Mouse (Mus musculus): ENCODE data around the gene Egfem1. TPM values are rescaled to one million over a fixed set of nuclear protein-coding genes. Genes with fewer than 3 reads are reported as not detected.

The Egfem1 gene
- polyA plus RNA-seq, 1 experiment from 2014 or later = 7.7 TPM

DNA sequence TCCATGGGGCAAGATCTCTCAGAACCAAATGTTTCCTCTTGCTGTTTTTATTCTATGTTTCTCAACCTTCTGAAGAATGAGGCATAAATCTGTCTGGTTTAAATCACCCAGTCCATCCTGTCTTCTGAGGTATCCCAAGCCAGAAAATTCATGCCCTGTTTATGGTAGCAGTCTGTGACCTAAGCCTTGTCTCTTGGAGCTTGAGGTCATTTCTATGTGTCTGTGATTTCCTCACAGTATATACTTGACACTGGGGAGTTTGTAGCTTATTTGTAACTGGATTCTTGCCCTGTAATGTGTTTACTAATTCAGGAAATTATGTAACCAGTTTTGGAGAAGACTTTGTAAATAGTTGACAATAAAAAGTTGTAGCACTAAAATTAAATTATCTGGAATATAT is 95.2 kb downstream of the Egfem1 start:
- ATAC-seq (ENCODE audit: low FRiP score, low TSS enrichment) (no peak), DNase-seq (no peak)
- Histone ChIP-seq H3K9me3 (ENCODE audit: control insufficient read depth, low read length) (no peaks in the 10 kb centered on the region), H3K4me2 (ENCODE audit: low read length) (no peak overlapping the region), H3K4me3 (replicated peaks; ENCODE audit: low read depth, low read length) (no peak overlapping the region), H3K9ac (replicated peaks; ENCODE audit: low read length) (no peak overlapping the region), H3K27ac (replicated peaks; ENCODE audit: low read depth, low read length) (no peak overlapping the region), H3K4me1 (ENCODE audit: control insufficient read depth, insufficient read depth, low read length) (peaks cover 8% of the 10 kb centered on the region; the same call in 1 of the 2 replicates), H3K27me3 (ENCODE audit: control insufficient read depth, insufficient read depth, low read length) (no peaks in the 10 kb centered on the region), H3K36me3 (ENCODE audit: control insufficient read depth, insufficient read depth, low read length) (no peaks in the 10 kb centered on the region)

DNA sequence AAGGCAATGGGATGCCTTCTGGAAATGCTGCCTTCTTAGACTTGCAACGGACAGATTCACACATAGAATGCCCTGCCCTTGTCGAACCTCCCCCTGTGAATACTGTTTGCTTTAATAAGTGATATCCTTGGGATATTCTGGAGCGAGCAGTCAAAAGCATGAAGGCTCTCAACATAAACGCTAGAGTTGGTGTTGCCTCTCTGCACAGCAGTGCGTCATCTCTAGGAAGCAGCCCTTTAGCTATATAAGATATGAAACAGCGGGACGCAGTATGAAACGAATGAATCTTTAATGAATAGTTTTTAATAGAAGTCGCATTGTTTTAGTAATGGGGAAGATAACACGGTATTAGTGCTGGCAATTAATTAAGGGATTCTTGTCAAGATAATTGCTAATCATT is 101.2 kb downstream of the Egfem1 start:
- Histone ChIP-seq H3K9ac (replicated peaks; ENCODE audit: low read length) (no peak overlapping the region), H3K4me2 (ENCODE audit: low read length) (no peak overlapping the region), H3K4me1 (ENCODE audit: control insufficient read depth, insufficient read depth, low read length) (peaks cover 29% of the 10 kb centered on the region), H3K4me3 (replicated peaks; ENCODE audit: low read depth, low read length) (no peak overlapping the region), H3K27me3 (ENCODE audit: control insufficient read depth, insufficient read depth, low read length) (no peaks in the 10 kb centered on the region), H3K36me3 (ENCODE audit: control insufficient read depth, insufficient read depth, low read length) (no peaks in the 10 kb centered on the region), H3K27ac (replicated peaks; ENCODE audit: low read depth, low read length) (peak overlapping the region; percentile 55), H3K9me3 (ENCODE audit: control insufficient read depth, low read length) (no peaks in the 10 kb centered on the region)
- ATAC-seq (ENCODE audit: low FRiP score, low TSS enrichment) = 0 out of 2 replicates have a peak, but pooled peaks have one; percentile 32
- DNase-seq = peak; percentile 67
- 45% methylated on average over 10 of the region's 10 CpGs for WGBS

DNA sequence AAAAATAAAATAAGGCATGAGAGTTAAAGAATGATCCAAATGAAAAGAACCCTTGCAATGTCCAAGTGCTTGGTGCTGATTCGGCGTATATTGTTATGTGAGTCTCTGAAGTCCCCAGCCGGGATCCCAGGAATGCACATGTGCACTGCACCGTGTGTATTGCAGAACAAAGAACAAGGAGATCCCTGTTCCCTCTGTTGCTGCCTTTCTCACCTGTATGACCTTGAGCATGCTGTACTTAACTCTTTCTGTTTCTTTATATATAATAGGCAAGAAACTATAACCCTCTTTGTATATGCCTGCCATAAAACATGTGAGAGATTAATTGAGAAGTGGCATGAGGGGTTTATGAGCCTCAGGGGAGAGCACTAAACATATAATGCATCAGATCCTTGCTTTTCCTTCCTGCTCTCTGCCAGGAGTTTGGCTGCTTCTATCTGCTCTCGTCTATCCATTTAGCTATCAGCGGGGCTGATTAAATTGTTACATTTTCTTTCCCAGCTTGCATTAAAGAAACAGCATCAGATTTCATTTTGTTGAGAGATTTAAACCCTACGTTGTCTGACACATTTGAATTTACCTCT is 101.9 kb downstream of the Egfem1 start:
- Histone ChIP-seq H3K9me3 (ENCODE audit: control insufficient read depth, low read length) (no peaks in the 10 kb centered on the region), H3K4me3 (replicated peaks; ENCODE audit: low read depth, low read length) (no peak overlapping the region), H3K36me3 (ENCODE audit: control insufficient read depth, insufficient read depth, low read length) (no peaks in the 10 kb centered on the region), H3K27me3 (ENCODE audit: control insufficient read depth, insufficient read depth, low read length) (no peaks in the 10 kb centered on the region), H3K4me1 (ENCODE audit: control insufficient read depth, insufficient read depth, low read length) (peaks cover 29% of the 10 kb centered on the region), H3K4me2 (ENCODE audit: low read length) (peak overlapping the region; percentile 32), H3K9ac (replicated peaks; ENCODE audit: low read length) (no peak overlapping the region), H3K27ac (replicated peaks; ENCODE audit: low read depth, low read length) (peak overlapping the region; percentile 46)
- 21% methylated on average over 7 of the region's 7 CpGs for whole genome bisulfite sequencing
- ATAC-seq (ENCODE audit: low FRiP score, low TSS enrichment) = 0 out of 2 replicates have a peak, but pooled peaks have one; percentile 31
- peak; percentile 57 for DNase-seq

DNA sequence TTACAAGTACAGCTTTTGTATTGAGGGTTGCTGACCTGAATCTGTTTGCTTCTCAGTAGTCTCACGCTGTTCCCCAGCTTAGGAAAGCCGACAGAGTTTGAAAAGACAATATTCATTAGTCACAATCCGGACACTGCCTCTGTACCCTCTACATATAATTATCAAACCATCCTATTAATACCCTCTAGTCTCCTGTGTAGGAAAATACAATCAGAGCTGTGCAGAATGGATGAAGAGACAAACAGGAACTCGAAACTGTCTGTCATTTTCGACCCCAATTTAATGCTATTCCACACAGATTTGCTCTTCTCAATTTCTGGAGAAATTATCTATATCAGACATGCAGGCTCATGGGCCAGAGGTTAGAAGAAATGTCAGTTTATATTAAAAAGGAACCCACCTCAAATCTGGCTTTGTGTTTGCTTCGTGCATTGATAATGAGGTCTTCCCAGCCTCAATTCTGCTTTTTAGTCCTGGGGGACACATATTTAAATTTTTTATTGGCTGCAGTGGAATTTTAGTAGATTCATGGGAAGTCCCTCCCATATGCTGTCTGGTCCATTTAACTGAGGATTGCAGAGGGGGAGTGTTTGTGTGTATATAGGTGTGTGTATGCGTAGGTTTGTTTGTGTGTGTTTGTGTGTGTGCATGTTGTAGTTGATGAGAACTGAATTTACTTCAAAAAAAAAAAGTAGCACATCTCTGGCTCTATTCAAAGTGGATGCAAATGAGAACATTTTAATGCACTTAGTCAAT is 102.8 kb downstream of the Egfem1 start:
- H3K36me3 ChIP-seq (ENCODE audit: control insufficient read depth, insufficient read depth, low read length) = no peaks in the 10 kb centered on the region
- peaks cover 29% of the 10 kb centered on the region for H3K4me1 ChIP-seq (ENCODE audit: control insufficient read depth, insufficient read depth, low read length)
- no peak overlapping the region for H3K4me3 ChIP-seq (replicated peaks; ENCODE audit: low read depth, low read length)
- H3K4me2 ChIP-seq (ENCODE audit: low read length) = peak overlapping the region; percentile 32
- ATAC-seq (ENCODE audit: low FRiP score, low TSS enrichment) = peak; percentile 57; the same call in 1 of the 2 replicates
- no peak overlapping the region for H3K9ac ChIP-seq (replicated peaks; ENCODE audit: low read length)
- DNase-seq = peak; percentile 57
- peak overlapping the region; percentile 55 for H3K27ac ChIP-seq (replicated peaks; ENCODE audit: low read depth, low read length)
- H3K27me3 ChIP-seq (ENCODE audit: control insufficient read depth, insufficient read depth, low read length) = no peaks in the 10 kb centered on the region
- no peaks in the 10 kb centered on the region for H3K9me3 ChIP-seq (ENCODE audit: control insufficient read depth, low read length)
- 27% methylated on average over 7 of the region's 7 CpGs for WGBS

DNA sequence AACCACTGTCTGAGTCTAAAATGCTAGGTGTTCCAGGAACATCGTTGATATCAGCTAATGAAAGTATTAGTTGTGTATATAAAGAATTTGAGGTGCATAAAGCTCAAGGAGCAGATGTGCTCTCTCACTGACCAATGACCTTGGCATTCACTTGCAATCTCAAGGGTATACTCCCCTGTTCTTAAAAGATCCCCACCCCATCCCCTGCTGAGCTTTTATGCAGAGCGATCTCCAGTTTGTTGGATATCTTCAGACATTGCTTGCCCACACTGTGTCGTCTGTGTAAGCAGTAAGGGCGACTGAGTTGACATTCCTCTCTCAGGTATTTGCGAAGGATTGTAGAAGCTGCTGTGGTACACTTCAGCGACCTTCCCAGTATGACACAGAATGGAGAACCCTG is 108.4 kb downstream of the Egfem1 start:
- no peaks in the 10 kb centered on the region; the same call in 1 of the 2 replicates for H3K4me1 ChIP-seq (ENCODE audit: control insufficient read depth, insufficient read depth, low read length)
- 72% methylated on average over 6 of the region's 6 CpGs for WGBS
- no peak overlapping the region for H3K4me2 ChIP-seq (ENCODE audit: low read length)
- ATAC-seq (ENCODE audit: low FRiP score, low TSS enrichment) (no peak), DNase-seq (no peak)
- H3K4me3 ChIP-seq (replicated peaks; ENCODE audit: low read depth, low read length) = no peak overlapping the region
- H3K27ac ChIP-seq (replicated peaks; ENCODE audit: low read depth, low read length) = no peak overlapping the region
- H3K36me3 ChIP-seq (ENCODE audit: control insufficient read depth, insufficient read depth, low read length) = no peaks in the 10 kb centered on the region
- no peaks in the 10 kb centered on the region for H3K27me3 ChIP-seq (ENCODE audit: control insufficient read depth, insufficient read depth, low read length)
- H3K9ac ChIP-seq (replicated peaks; ENCODE audit: low read length) = no peak overlapping the region
- H3K9me3 ChIP-seq (ENCODE audit: control insufficient read depth, low read length) = no peaks in the 10 kb centered on the region

DNA sequence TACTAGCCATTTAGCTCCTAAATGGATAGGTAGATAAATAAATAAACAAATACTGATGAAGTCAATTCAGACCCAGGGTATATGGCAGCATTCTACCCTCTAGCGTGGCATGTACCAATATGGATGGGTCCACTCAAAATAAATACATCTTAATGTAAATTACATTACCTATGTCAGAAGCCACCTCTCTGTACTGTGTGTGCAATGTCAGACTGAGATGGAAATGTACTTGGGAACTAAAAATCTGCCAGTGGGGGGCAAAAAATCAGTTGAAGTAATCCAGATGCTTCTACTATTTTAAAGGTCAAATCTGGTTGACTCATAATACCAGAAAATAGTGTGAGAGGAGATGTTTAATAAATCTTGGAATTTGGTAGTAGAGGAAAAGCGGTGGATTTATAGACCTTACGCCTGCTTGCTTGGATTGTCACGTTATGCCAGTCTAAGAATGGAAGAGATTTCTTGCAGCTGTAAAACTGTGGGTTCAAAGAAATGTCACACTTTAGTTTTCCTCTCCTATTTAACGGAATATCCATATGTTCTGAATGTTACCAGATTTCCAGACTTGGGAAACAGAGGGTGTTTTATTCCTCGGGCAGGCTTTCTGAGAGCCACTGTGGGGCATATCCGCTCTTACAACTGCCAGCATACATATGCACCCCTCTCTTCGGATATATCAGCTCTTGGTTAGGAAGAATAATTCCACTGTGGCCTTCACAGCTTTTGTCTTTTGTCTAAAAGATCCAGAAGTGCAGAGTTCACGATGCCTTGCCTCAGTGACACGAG is 116.1 kb downstream of the Egfem1 start:
- WGBS = 73% methylated on average over 10 of the region's 10 CpGs
- no peak for DNase-seq
- H3K27me3 ChIP-seq (ENCODE audit: control insufficient read depth, insufficient read depth, low read length) = no peaks in the 10 kb centered on the region

DNA sequence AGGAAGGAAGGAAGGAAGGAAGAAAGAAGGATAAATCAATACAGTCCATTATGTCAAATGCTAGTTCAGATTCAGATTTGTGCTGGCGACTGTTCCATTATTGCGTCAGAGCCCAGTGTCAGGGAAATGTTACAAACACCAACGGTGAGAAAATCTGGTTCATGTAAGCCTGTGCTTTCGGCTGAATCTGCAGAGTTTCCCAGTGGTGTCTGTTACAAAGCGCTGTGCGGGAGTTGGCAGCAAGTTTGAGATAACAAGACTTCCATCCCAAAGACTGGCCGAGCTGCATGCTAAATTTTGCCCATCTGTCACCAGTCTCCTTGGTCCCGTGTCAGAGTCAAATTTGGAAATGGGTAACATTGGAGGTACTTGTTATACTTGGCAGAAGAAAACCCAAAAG is 118.8 kb downstream of the Egfem1 start:
- Histone ChIP-seq H3K9ac (replicated peaks; ENCODE audit: low read length) (no peak overlapping the region), H3K4me1 (ENCODE audit: control insufficient read depth, insufficient read depth, low read length) (no peaks in the 10 kb centered on the region), H3K36me3 (ENCODE audit: control insufficient read depth, insufficient read depth, low read length) (no peaks in the 10 kb centered on the region), H3K9me3 (ENCODE audit: control insufficient read depth, low read length) (no peaks in the 10 kb centered on the region), H3K4me2 (ENCODE audit: low read length) (no peak overlapping the region), H3K27me3 (ENCODE audit: control insufficient read depth, insufficient read depth, low read length) (no peaks in the 10 kb centered on the region), H3K4me3 (replicated peaks; ENCODE audit: low read depth, low read length) (no peak overlapping the region), H3K27ac (replicated peaks; ENCODE audit: low read depth, low read length) (no peak overlapping the region)
- no peak for ATAC-seq (ENCODE audit: low FRiP score, low TSS enrichment)
- WGBS = 89% methylated on average over 8 of the region's 8 CpGs
- no peak for DNase-seq

More for the DNA sequence above, 116.1 kb downstream of the Egfem1 start:
- no peak overlapping the region for H3K9ac ChIP-seq (replicated peaks; ENCODE audit: low read length)
- no peak overlapping the region for H3K27ac ChIP-seq (replicated peaks; ENCODE audit: low read depth, low read length)
- H3K36me3 ChIP-seq (ENCODE audit: control insufficient read depth, insufficient read depth, low read length) = no peaks in the 10 kb centered on the region
- no peak for ATAC-seq (ENCODE audit: low FRiP score, low TSS enrichment)
- H3K9me3 ChIP-seq (ENCODE audit: control insufficient read depth, low read length) = no peaks in the 10 kb centered on the region
- H3K4me3 ChIP-seq (replicated peaks; ENCODE audit: low read depth, low read length) = no peak overlapping the region
- no peak overlapping the region for H3K4me2 ChIP-seq (ENCODE audit: low read length)
- H3K4me1 ChIP-seq (ENCODE audit: control insufficient read depth, insufficient read depth, low read length) = no peaks in the 10 kb centered on the region

DNA sequence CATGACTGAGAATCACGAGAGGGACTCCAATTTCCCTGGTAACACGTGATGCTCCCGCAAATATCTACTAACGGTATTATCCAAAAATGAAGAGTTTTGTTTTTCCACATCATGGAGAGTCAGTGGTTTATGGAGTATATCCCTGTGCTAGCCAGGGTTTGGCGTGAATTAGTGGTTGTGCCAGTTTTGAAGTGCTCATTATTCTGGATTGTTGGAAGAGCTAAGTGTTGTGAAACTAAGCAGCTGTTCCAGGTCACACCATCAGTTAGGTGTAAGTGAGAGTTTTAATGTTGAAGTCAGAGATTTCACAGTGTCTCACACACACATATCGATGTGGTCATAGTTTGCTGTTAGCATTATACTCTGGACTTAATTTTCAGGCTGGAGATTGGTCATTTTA is 120.7 kb downstream of the Egfem1 start:
- H3K4me3 ChIP-seq (replicated peaks; ENCODE audit: low read depth, low read length) = no peak overlapping the region
- 93% methylated on average over 6 of the region's 6 CpGs for WGBS
- H3K27me3 ChIP-seq (ENCODE audit: control insufficient read depth, insufficient read depth, low read length) = no peaks in the 10 kb centered on the region
- H3K9ac ChIP-seq (replicated peaks; ENCODE audit: low read length) = no peak overlapping the region
- DNase-seq (no peak), ATAC-seq (ENCODE audit: low FRiP score, low TSS enrichment) (no peak)
- no peaks in the 10 kb centered on the region for H3K4me1 ChIP-seq (ENCODE audit: control insufficient read depth, insufficient read depth, low read length)
- no peak overlapping the region for H3K4me2 ChIP-seq (ENCODE audit: low read length)
- H3K36me3 ChIP-seq (ENCODE audit: control insufficient read depth, insufficient read depth, low read length) = no peaks in the 10 kb centered on the region
- H3K27ac ChIP-seq (replicated peaks; ENCODE audit: low read depth, low read length) = no peak overlapping the region
- H3K9me3 ChIP-seq (ENCODE audit: control insufficient read depth, low read length) = no peaks in the 10 kb centered on the region
